Mouse (Mus musculus): Measurements from ENCODE around the gene Olfr965. TPM values are rescaled to one million over a fixed set of nuclear protein-coding genes. Genes with fewer than 3 reads are reported as not detected.
"Not testable (repeated sequence)": the region's sequence is repeated elsewhere in the genome, so short reads cannot be mapped to it uniquely, and the experiment has no call there.

Olfr965 gene
- polyA plus RNA-seq (2016; fragmentation: Nextera tagmentation; extraction: Ambion mirVana), result not detected in 2 replicates

DNA sequence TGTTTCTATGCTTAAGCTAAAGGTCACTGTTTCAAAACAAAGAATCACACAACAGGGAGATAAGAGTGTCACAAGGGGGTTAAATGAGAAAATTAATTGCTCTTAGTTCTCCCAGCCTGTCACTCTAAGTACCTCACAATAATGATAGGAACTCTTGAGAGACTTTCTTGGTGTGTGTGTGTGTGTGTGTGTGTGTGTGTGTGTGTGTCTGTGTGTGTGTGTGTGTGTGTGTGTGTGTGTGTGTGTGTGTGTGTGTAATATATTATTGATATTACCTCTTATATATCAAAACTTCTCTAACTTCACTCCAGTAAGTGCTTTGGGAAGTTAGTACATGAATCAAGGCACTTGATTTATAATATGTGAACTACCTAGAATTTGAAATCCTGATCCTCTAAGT, at the start of gene Olfr965:
Olfr965 (plus strand) TSS at position 301 of the 400 bp plus-strand sequence.
- H3K9me3 ChIP-seq (replicated peaks), result no peaks in the 10 kb centered on the region
- no peaks in the 10 kb centered on the region for H3K27me3 ChIP-seq (replicated peaks)
- H3K36me3 ChIP-seq, result no peaks in the 10 kb centered on the region
- H3K4me2 ChIP-seq, result no peak within 1 kb of the TSS
- H3K4me1 ChIP-seq (replicated peaks), result no peaks in the 10 kb centered on the region; the same call in 1 of the 2 replicates
- no peak within 1 kb of the TSS for H3K27ac ChIP-seq (ENCODE audit: poor library complexity, severe bottlenecking)
- H3K4me3 ChIP-seq, result no peak within 1 kb of the TSS
- H3K9ac ChIP-seq, result no peak within 1 kb of the TSS
- no peak for ATAC-seq (ENCODE audit: insufficient number of reproducible peaks, low FRiP score)

GRCm38 (mm10) chr9:39666905-39667304, 44.2 kb upstream of the Olfr965 start, which contains the start of gene Olfr963:
TSS of gene Olfr963 (plus strand) at chr9:39667205.
- no peak for ATAC-seq (ENCODE audit: insufficient number of reproducible peaks, low FRiP score)
- no peak within 1 kb of the TSS for H3K27ac ChIP-seq (ENCODE audit: poor library complexity, severe bottlenecking)
- WGBS, result 69% methylated on average over 1 of the region's 1 CpGs
- H3K36me3 ChIP-seq, result no peaks in the 10 kb centered on the region
- no peak within 1 kb of the TSS for H3K9ac ChIP-seq
- H3K4me2 ChIP-seq, result no peak within 1 kb of the TSS
- no peak within 1 kb of the TSS for H3K4me3 ChIP-seq
- H3K27me3 ChIP-seq (replicated peaks), result no peaks in the 10 kb centered on the region
- H3K4me1 ChIP-seq (replicated peaks), result no peaks in the 10 kb centered on the region
- peaks cover 8% of the 10 kb centered on the region; the same call in 1 of the 2 replicates for H3K9me3 ChIP-seq (replicated peaks)

GRCm38 (mm10) chr9:39669723-39670122, 41.4 kb upstream of the Olfr965 start:
- no peak overlapping the region for H3K4me3 ChIP-seq
- no peak overlapping the region for H3K27ac ChIP-seq (ENCODE audit: poor library complexity, severe bottlenecking)
- H3K27me3 ChIP-seq (replicated peaks), result no peaks in the 10 kb centered on the region
- no peaks in the 10 kb centered on the region for H3K36me3 ChIP-seq
- WGBS, result 66% methylated on average over 2 of the region's 2 CpGs
- no peak overlapping the region for H3K9ac ChIP-seq
- H3K4me2 ChIP-seq, result no peak overlapping the region
- ATAC-seq (ENCODE audit: insufficient number of reproducible peaks, low FRiP score), result no peak
- no peaks in the 10 kb centered on the region for H3K4me1 ChIP-seq (replicated peaks)
- H3K9me3 ChIP-seq (replicated peaks), result 0 out of 2 replicates have a peak, but pooled peaks cover 2% of the 10 kb centered on the region

DNA sequence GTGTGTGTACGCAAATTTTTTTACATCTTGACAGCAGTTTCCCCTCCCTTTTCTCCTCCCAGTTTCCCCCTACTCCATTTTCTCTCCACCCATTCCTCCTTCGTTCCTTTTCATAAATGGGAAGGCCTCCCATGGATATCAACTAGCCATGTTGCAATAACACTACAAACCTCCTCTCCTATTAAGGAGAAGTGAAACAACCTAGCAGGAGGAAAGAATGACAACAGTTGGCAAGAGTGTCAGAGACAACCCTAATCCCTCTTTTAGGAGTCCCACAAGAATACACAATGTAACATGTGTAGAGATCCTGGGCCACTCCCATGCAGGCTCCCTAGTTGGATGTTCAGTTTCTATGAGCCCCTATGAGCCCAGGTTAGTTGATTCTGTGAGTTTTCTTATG, 36.3 kb upstream of the Olfr965 start:
- H3K9me3 ChIP-seq (replicated peaks), result no peaks in the 10 kb centered on the region
- no peaks in the 10 kb centered on the region for H3K4me1 ChIP-seq (replicated peaks)
- H3K9ac ChIP-seq, result no peak overlapping the region
- H3K27me3 ChIP-seq (replicated peaks), result no peaks in the 10 kb centered on the region
- H3K4me2 ChIP-seq, result no peak overlapping the region
- WGBS, result 77% methylated on average over 2 of the region's 2 CpGs
- ATAC-seq (ENCODE audit: insufficient number of reproducible peaks, low FRiP score), result no peak
- no peak overlapping the region for H3K27ac ChIP-seq (ENCODE audit: poor library complexity, severe bottlenecking)
- no peaks in the 10 kb centered on the region for H3K36me3 ChIP-seq
- H3K4me3 ChIP-seq, result no peak overlapping the region

GRCm38 (mm10) chr9:39678557-39678956, 32.6 kb upstream of the Olfr965 start:
- H3K27me3 ChIP-seq (replicated peaks), result no peaks in the 10 kb centered on the region
- no peaks in the 10 kb centered on the region for H3K36me3 ChIP-seq
- no peak overlapping the region for H3K9ac ChIP-seq
- no peak overlapping the region for H3K27ac ChIP-seq (ENCODE audit: poor library complexity, severe bottlenecking)
- H3K4me1 ChIP-seq (replicated peaks), result no peaks in the 10 kb centered on the region
- 82% methylated on average over 2 of the region's 2 CpGs for WGBS
- H3K9me3 ChIP-seq (replicated peaks), result no peaks in the 10 kb centered on the region
- ATAC-seq (ENCODE audit: insufficient number of reproducible peaks, low FRiP score), result no peak
- H3K4me3 ChIP-seq, result no peak overlapping the region
- H3K4me2 ChIP-seq, result no peak overlapping the region

GRCm38 (mm10) chr9:39679280-39679679, 31.9 kb upstream of the Olfr965 start:
- WGBS, result 66% methylated on average over 2 of the region's 2 CpGs
- H3K9ac ChIP-seq, result no peak overlapping the region

GRCm38 (mm10) chr9:39701123-39701522, 10.0 kb upstream of the Olfr965 start:
- H3K27me3 ChIP-seq (replicated peaks); H3K4me3 ChIP-seq; H3K9ac ChIP-seq; H3K36me3 ChIP-seq; ATAC-seq (ENCODE audit: insufficient number of reproducible peaks, low FRiP score); H3K9me3 ChIP-seq (replicated peaks); H3K4me2 ChIP-seq; H3K27ac ChIP-seq (ENCODE audit: poor library complexity, severe bottlenecking); H3K4me1 ChIP-seq (replicated peaks): not testable (repeated sequence)
- WGBS, result 82% methylated on average over 8 of the region's 8 CpGs

More at GRCm38 (mm10) chr9:39679280-39679679, 31.9 kb upstream of the Olfr965 start:
- H3K36me3 ChIP-seq, result no peaks in the 10 kb centered on the region
- no peak for ATAC-seq (ENCODE audit: insufficient number of reproducible peaks, low FRiP score)
- H3K4me1 ChIP-seq (replicated peaks), result no peaks in the 10 kb centered on the region
- H3K4me3 ChIP-seq, result no peak overlapping the region
- no peaks in the 10 kb centered on the region for H3K27me3 ChIP-seq (replicated peaks)
- H3K9me3 ChIP-seq (replicated peaks), result no peaks in the 10 kb centered on the region
- no peak overlapping the region for H3K27ac ChIP-seq (ENCODE audit: poor library complexity, severe bottlenecking)
- no peak overlapping the region for H3K4me2 ChIP-seq

DNA sequence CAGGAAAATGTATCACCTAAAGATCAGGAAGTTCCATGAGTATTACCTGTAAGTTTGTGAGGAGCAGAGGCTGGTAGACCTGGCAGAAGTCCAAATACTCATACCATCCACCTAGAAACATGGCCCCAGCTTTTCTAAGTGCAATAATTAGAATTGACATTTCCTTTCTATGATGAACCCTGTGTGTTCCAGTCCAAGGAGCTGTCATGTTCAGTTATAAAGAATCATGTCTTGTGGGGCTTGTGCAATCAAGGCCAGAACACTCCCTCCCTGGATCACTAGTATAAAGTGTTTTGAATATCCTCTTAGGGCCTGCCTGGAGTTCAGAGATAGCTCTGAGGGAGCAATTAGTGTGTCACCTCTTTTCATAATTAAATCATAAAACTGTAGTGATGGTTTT, 4.1 kb upstream of the Olfr965 start, which contains the start of gene Olfr149:
Olfr149 (minus strand) TSS at position 101 of the 400 bp plus-strand sequence.
- Histone ChIP-seq H3K27me3 (replicated peaks) (no peaks in the 10 kb centered on the region), H3K27ac (ENCODE audit: poor library complexity, severe bottlenecking) (no peak within 1 kb of the TSS), H3K4me3 (no peak within 1 kb of the TSS), H3K36me3 (no peaks in the 10 kb centered on the region), H3K9ac (no peak within 1 kb of the TSS), H3K4me2 (no peak within 1 kb of the TSS), H3K4me1 (replicated peaks) (no peaks in the 10 kb centered on the region; the same call in 1 of the 2 replicates), H3K9me3 (replicated peaks) (no peaks in the 10 kb centered on the region)
- no peak for ATAC-seq (ENCODE audit: insufficient number of reproducible peaks, low FRiP score)

- Histone ChIP-seq H3K9ac (no peak overlapping the region), H3K27ac (ENCODE audit: poor library complexity, severe bottlenecking) (no peak overlapping the region), H3K36me3 (no peaks in the 10 kb centered on the region), H3K9me3 (replicated peaks) (no peaks in the 10 kb centered on the region), H3K4me2 (no peak overlapping the region), H3K27me3 (replicated peaks) (no peaks in the 10 kb centered on the region), H3K4me3 (no peak overlapping the region), H3K4me1 (replicated peaks) (no peaks in the 10 kb centered on the region; the same call in 1 of the 2 replicates)
- 0 out of 2 replicates have a peak, but pooled peaks have one; percentile 42 for ATAC-seq (ENCODE audit: insufficient number of reproducible peaks, low FRiP score)
- 45% methylated on average over 3 of the region's 3 CpGs for WGBS
Measured at GRCm38 (mm10) chr9:39708958-39709357, 2.2 kb upstream of the Olfr965 start.

DNA sequence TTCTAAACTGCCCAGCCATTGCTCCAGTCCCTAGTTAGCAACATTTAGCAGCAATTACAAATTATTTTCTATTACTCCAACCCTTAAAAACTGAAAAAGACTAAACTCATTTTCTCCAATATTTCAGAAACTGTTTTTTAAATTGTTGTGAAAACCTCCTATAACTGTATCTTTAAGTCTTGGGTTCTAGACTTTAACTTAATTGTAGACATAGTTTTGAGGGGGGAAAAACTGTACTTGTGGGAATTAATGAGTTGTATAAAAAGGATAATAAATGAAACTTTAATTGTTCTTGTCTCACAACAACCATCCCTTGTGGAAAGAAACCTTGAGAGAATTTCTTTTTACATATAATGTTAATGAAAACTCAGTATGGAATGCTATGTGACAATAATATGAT, 19.5 kb downstream of the Olfr965 start, which contains the start of gene Olfr150:
Olfr150 (plus strand) TSS at position 301 of the 400 bp plus-strand sequence.
- Histone ChIP-seq H3K4me2 (no peak within 1 kb of the TSS), H3K36me3 (no peaks in the 10 kb centered on the region), H3K4me3 (no peak within 1 kb of the TSS), H3K27me3 (replicated peaks) (no peaks in the 10 kb centered on the region), H3K9ac (no peak within 1 kb of the TSS), H3K27ac (ENCODE audit: poor library complexity, severe bottlenecking) (no peak within 1 kb of the TSS), H3K9me3 (replicated peaks) (no peaks in the 10 kb centered on the region), H3K4me1 (replicated peaks) (no peaks in the 10 kb centered on the region)
- ATAC-seq (ENCODE audit: insufficient number of reproducible peaks, low FRiP score), result no peak

- H3K4me2 ChIP-seq, result no peak overlapping the region
- 85% methylated on average over 1 of the region's 1 CpGs for WGBS
- no peaks in the 10 kb centered on the region for H3K36me3 ChIP-seq
- no peak overlapping the region for H3K4me3 ChIP-seq
- H3K4me1 ChIP-seq (replicated peaks), result no peaks in the 10 kb centered on the region
- H3K9me3 ChIP-seq (replicated peaks), result peaks cover 3% of the 10 kb centered on the region; the same call in 1 of the 2 replicates
- no peaks in the 10 kb centered on the region for H3K27me3 ChIP-seq (replicated peaks)
- H3K27ac ChIP-seq (ENCODE audit: poor library complexity, severe bottlenecking), result no peak overlapping the region
- no peak for ATAC-seq (ENCODE audit: insufficient number of reproducible peaks, low FRiP score)
- no peak overlapping the region for H3K9ac ChIP-seq
Measured at GRCm38 (mm10) chr9:39740741-39741140, 29.6 kb downstream of the Olfr965 start.

DNA sequence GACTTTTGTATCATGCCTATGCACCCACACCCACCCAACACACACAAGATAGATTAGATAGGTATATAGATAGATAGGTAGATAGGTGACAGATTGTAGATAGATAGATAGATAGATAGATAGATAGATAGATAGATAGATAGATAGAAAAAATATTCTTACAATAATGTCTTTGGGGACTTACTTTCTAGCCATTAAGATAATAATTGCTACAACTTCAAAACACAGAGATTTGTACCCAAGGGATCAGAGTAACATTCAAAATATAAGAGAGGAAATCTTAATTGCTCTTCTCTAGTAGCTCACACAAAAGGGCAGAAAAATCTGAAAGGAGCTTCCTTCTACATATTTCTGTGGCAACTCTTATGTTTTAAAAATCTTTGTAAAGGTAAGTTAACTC, 34.8 kb downstream of the Olfr965 start, which contains the start of gene Olfr967:
Olfr967 (plus strand) TSS at position 301 of the 400 bp plus-strand sequence.
- Histone ChIP-seq H3K27me3 (replicated peaks) (no peaks in the 10 kb centered on the region), H3K9ac (no peak within 1 kb of the TSS), H3K4me2 (no peak within 1 kb of the TSS), H3K9me3 (replicated peaks) (peaks cover 3% of the 10 kb centered on the region; the same call in 1 of the 2 replicates), H3K4me1 (replicated peaks) (no peaks in the 10 kb centered on the region), H3K36me3 (no peaks in the 10 kb centered on the region), H3K27ac (ENCODE audit: poor library complexity, severe bottlenecking) (no peak within 1 kb of the TSS), H3K4me3 (no peak within 1 kb of the TSS)
- no peak for ATAC-seq (ENCODE audit: insufficient number of reproducible peaks, low FRiP score)

All from heart, embryonic 12.5 days (tissue).